Mouse (Mus musculus) liver, embryonic 11.5 days (tissue): ENCODE results near the gene Methig1. TPM values are rescaled to one million over a fixed set of nuclear protein-coding genes. Genes with fewer than 3 reads are reported as not detected.
A peak's percentile ranks its signal among the peaks of the same experiment; 100 is the strongest.

Experiments
- ATAC-seq: fragments of 200-750 bp; cut with Nextera tagmentation; replicated peaks from 2 replicates; pipeline ENCODE4 v1.8.0; 2017; ENCODE audit warnings: moderate number of reproducible peaks, mild to moderate bottlenecking, moderate TSS enrichment, moderate library complexity; ENCODE audit not compliant: low FRiP score
- DNase-seq: peaks from one replicate; pipeline ENCODE4 v3.0.0-alpha.2; 2017; ENCODE audit warnings: low spot score
- H3K27ac ChIP-seq: fragments of 300-500 bp; sonication (generic); 2 replicates; pipeline ENCODE4 v1.5.1; 2014; ENCODE audit warnings: mild to moderate bottlenecking, low read depth, low read length, control low read depth
- H3K27me3 ChIP-seq: fragments of 300-500 bp; sonication (generic); replicated peaks from 2 replicates; pipeline ENCODE4 v1.6.1; 2014; ENCODE audit warnings: low read length, mixed read lengths; ENCODE audit not compliant: control insufficient read depth, insufficient read depth
- H3K36me3 ChIP-seq: fragments of 300-500 bp; sonication (generic); 2 replicates; pipeline ENCODE4 v1.6.1; 2014; ENCODE audit warnings: mild to moderate bottlenecking, low read length, moderate library complexity, mixed read lengths; ENCODE audit not compliant: control insufficient read depth, insufficient read depth
- H3K4me1 ChIP-seq: fragments of 300-500 bp; sonication (generic); replicated peaks from 2 replicates; pipeline ENCODE4 v1.6.1; 2014; ENCODE audit warnings: low read length, mixed read lengths; ENCODE audit not compliant: control insufficient read depth, insufficient read depth
- H3K4me2 ChIP-seq: fragments of 300-500 bp; sonication (generic); 2 replicates; pipeline ENCODE4 v1.6.1; 2014; ENCODE audit warnings: mild to moderate bottlenecking, control low read depth, moderate library complexity
- H3K4me3 ChIP-seq: fragments of 300-500 bp; sonication (generic); 2 replicates; pipeline ENCODE4 v1.5.1; 2014; ENCODE audit warnings: low read depth, low read length, control low read depth
- H3K9ac ChIP-seq: fragments of 300-500 bp; sonication (generic); 2 replicates; pipeline ENCODE4 v1.6.1; 2014; ENCODE audit warnings: low read depth, low read length, control low read depth
- H3K9me3 ChIP-seq: fragments of 300-500 bp; sonication (generic); 2 replicates; pipeline ENCODE4 v1.6.1; 2016; ENCODE audit warnings: low read length, inconsistent platforms, mixed read lengths; ENCODE audit not compliant: control insufficient read depth
- WGBS: fragments of 180-500 bp; shearing (Covaris S2); extraction: QIAGEN DNeasy Blood & Tissue Kit; methylation state at CpG from one replicate; pipeline ENCODE4 v1.1.7; 2014; 5-methylcytosine and 5-hydroxymethylcytosine counted together
- polyA plus RNA-seq: library from polyadenylated mRNA; unstranded; fragments of >200 nt; fragmentation: Nextera tagmentation; extraction: Ambion mirVana; gene quantifications from 2 replicates; pipeline ENCODE4 v1.2.1, GENCODE M21; 2014

The Methig1 gene
- polyA plus RNA-seq, 1 experiment from 2014 or later = not detected

DNA sequence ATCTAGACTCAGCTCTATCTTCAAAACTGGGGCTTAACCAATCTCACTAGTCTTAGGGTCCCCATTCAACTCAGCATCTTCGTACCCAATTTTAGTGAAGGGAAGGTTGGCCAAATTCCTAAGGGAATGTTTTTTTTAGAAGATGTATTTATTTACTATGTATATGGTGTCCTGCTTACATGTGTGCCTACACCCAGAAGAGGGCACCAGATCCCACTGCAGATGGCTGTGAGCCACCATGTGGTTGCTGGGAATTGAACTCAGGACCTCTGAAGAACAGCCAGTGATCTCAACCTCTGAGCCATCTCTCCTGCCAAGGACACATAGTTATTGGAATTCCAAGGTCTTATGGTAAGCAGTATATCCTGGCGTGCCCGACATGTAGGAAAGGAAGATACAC lies 42.6 kb downstream of the Methig1 start:
- Histone ChIP-seq H3K27ac (no peak overlapping the region), H3K9ac (no peak overlapping the region), H3K4me1 (peaks cover 26% of the 10 kb centered on the region), H3K36me3 (peaks cover 66% of the 10 kb centered on the region), H3K27me3 (no peaks in the 10 kb centered on the region), H3K4me2 (no peak overlapping the region), H3K9me3 (no peaks in the 10 kb centered on the region), H3K4me3 (no peak overlapping the region)
- ATAC-seq (no peak), DNase-seq (no peak)
- 95% methylated on average over 3 of the region's 3 CpGs for WGBS

DNA sequence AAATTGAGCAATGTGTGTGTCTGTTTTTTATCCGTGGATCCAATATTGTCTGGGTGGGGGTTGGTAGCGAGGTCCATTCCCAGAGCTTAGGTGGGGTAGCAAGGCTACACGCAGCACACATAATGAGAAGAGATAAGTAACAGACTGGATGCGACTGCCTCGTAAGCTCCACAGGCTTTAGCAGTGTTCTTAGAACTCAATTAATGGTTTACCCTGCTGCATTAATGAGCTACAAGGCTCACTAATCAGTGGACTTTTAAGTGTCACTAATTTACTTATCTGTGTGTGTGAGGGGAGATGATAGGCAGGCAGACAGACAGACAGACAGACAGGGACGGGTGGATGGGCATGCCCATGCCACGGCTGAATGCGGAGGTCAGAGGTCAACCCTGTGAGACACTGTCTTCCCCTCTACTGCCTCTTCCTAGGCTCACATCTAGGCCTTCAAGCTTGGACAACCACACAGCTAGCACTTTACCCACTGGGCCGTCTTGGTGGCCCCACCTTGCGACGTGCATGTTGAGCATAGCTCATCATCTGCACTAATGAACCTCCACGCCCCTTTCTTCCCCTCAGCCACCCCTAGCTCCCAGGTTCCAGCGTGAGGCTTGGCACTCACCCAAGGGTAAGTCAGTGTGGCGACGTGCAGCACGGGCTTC lies 47.8 kb downstream of the Methig1 start:
- H3K4me3 ChIP-seq = no peak overlapping the region
- H3K4me2 ChIP-seq = no peak overlapping the region
- H3K9me3 ChIP-seq = no peaks in the 10 kb centered on the region
- H3K9ac ChIP-seq = no peak overlapping the region
- H3K27ac ChIP-seq = no peak overlapping the region
- no peaks in the 10 kb centered on the region for H3K27me3 ChIP-seq
- no peak for ATAC-seq
- peaks cover 84% of the 10 kb centered on the region for H3K36me3 ChIP-seq
- no peak for DNase-seq
- 84% methylated on average over 16 of the region's 16 CpGs for WGBS
- H3K4me1 ChIP-seq = peaks cover 9% of the 10 kb centered on the region

DNA sequence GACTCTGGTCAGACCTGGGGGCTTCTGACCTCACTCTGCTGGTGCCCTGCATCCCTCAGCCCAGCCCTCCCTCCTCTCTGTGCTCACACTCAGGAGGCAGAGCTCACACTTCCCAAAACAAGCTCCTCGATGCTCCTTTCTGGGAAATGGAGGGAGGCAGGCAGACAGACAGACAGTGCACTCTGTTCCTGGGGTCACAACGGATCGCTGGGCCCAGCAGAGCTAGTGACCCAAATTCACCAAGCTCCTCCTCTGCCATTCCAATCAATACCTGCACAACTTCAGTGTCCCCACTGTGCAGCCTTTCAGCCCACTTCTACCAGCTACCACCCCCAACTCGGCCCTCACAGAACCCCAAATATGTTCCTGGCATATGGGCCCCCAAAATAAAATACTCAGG lies 48.9 kb downstream of the Methig1 start:
- WGBS = 97% methylated on average over 4 of the region's 4 CpGs
- peaks cover 76% of the 10 kb centered on the region for H3K36me3 ChIP-seq
- no peak overlapping the region for H3K4me3 ChIP-seq
- ATAC-seq (no peak), DNase-seq (no peak)
- H3K9me3 ChIP-seq = no peaks in the 10 kb centered on the region
- no peak overlapping the region for H3K27ac ChIP-seq
- H3K4me1 ChIP-seq = peaks cover 13% of the 10 kb centered on the region
- H3K9ac ChIP-seq = no peak overlapping the region
- no peaks in the 10 kb centered on the region for H3K27me3 ChIP-seq
- H3K4me2 ChIP-seq = no peak overlapping the region

DNA sequence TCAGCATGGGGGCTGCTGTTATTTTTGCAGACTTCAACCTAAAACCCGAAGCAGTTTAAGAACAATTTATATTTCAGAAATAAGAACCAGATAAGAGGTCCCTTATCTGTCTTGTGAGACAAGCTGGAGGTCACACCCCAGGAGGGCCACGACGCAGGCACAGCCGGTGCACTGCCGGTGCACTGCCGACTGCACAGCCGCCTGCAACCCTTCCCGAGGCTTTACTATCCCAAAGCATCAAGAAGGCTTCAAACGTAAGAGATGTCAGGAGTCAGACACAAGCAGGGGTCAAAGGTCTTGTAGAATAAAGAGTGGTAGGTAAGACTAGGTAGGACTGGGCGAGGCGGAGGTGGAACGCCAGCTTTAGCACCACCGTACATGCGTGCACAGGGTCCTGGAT lies 49.4 kb downstream of the Methig1 start:
- no peak overlapping the region for H3K9ac ChIP-seq
- H3K4me1 ChIP-seq = peaks cover 13% of the 10 kb centered on the region
- no peaks in the 10 kb centered on the region for H3K9me3 ChIP-seq
- no peak overlapping the region for H3K4me3 ChIP-seq
- no peak overlapping the region for H3K27ac ChIP-seq
- WGBS = 84% methylated on average over 14 of the region's 14 CpGs
- H3K27me3 ChIP-seq = no peaks in the 10 kb centered on the region
- DNase-seq = no peak
- peaks cover 72% of the 10 kb centered on the region for H3K36me3 ChIP-seq
- no peak overlapping the region for H3K4me2 ChIP-seq
- ATAC-seq = no peak

DNA sequence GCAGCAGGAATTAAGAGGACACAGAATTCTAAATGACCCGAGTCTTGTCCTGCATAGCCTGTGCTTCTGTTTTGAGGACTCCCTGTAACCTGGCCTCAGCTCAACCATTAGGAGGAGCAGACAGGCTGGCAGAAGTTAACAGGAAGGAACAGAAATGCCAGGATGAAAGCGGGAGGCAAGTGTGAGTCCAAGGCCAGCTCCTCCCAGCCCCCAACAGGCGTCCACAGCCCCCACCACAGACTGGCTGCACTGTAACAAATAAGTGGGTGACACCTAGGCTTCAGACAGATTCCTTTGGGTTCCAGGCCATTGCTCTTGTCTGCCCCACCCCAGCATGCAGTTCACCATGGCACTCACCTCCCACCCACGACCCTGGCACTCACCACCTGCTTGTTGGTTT lies 49.8 kb downstream of the Methig1 start:
- no peak for DNase-seq
- peaks cover 13% of the 10 kb centered on the region for H3K4me1 ChIP-seq
- no peaks in the 10 kb centered on the region for H3K27me3 ChIP-seq
- H3K36me3 ChIP-seq = peaks cover 68% of the 10 kb centered on the region
- H3K27ac ChIP-seq = no peak overlapping the region
- H3K9ac ChIP-seq = no peak overlapping the region
- no peaks in the 10 kb centered on the region for H3K9me3 ChIP-seq
- no peak overlapping the region for H3K4me3 ChIP-seq
- no peak for ATAC-seq
- no peak overlapping the region for H3K4me2 ChIP-seq
- 74% methylated on average over 4 of the region's 4 CpGs for WGBS

DNA sequence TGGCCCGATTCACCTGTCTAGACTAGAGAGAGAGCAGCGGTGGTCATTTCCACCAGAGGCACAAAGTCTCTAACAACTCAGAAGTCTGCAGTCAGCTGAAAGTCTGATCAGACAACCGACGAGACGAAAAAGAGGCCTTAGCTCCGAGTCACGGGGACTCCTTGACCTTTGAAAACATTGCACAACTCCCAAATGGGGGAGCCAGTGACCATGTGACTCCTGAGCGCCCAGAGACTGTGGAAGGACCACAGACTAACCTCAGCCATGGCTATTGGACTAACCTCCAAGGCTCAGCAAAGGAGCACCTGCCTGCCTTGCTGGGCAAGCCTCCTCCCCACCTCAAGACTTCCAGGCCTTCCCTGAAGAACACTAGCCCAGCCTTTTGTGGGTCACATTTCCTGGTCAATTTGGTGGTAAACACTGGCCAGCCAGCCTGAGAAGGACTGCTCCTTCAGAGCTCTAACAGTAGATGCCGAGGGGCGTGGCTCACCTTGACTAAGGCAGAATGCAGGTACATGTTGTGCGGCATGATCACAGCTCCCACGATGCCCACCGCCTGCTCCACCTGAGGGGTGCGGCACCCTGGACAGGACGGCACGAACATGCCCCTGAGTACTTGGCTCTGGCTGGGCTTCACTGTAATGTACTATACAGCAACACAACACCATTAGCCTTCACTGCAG lies 50.5 kb downstream of the Methig1 start:
- WGBS = 90% methylated on average over 16 of the region's 16 CpGs
- H3K4me2 ChIP-seq = no peak overlapping the region
- H3K4me3 ChIP-seq = no peak overlapping the region
- H3K36me3 ChIP-seq = peaks cover 63% of the 10 kb centered on the region
- H3K9ac ChIP-seq = no peak overlapping the region
- H3K27me3 ChIP-seq = no peaks in the 10 kb centered on the region
- no peak overlapping the region for H3K27ac ChIP-seq
- peaks cover 13% of the 10 kb centered on the region for H3K4me1 ChIP-seq
- H3K9me3 ChIP-seq = no peaks in the 10 kb centered on the region
- ATAC-seq (no peak), DNase-seq (no peak)

DNA sequence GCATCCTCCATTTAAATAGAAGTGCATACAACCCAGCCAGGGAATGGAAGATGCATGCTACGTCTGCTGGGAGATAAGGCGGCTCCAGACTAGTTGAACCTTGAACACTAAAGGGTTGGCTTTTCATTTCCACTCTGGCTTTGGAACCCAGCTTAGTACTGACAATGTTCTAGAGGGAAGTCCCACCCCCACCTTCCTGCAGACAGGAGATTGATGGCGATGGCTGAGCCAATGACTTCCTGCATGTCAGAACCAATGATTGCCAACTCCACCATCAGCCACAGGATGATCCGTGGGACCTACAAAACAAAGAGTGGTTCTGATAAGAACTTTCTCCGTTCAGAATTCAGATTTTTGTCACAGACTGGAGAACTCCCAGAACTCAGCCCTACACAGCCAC lies 53.1 kb downstream of the Methig1 start:
- WGBS = 50% methylated on average over 5 of the region's 5 CpGs
- H3K27ac ChIP-seq = no peak overlapping the region; the same call in 1 of the 2 replicates

DNA sequence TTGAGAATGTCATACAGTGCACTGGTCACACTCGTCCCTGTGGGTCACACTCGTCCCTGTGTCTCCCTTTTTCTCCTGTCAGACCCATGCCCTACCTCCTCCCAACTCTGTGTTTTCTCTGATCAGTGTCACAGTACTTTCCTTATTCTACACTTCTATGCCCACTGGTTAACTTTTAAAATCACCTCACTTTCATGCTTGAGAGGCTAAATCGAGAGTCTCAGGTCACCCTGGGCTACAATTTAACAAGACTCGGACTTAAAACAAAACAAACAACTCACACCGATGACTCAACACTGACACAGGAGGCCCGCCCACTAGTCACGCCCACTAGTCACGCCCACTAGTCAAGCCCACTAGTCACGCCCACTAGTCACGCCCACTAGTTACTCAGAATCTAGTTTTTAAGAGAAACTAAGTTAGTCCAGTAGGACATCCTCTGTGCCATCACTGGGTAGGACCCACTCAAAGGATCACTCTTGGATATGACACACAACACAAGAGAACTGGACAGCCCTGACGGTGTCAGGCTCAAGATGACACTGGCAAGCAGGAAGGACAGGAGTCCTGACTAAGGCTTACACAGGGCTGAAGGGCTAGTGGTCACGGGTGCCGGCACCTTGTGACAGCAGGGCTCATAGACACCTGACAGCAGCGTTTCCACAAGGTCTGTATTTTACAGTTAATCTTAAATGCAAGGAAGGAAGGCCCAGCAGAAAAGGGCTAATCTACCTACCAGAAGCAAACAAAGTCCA lies 58.1 kb downstream of the Methig1 start:
- no peak overlapping the region for H3K4me3 ChIP-seq
- WGBS = 51% methylated on average over 14 of the region's 14 CpGs
- peaks cover 13% of the 10 kb centered on the region for H3K36me3 ChIP-seq
- H3K4me2 ChIP-seq = peak overlapping the region; percentile 46
- no peaks in the 10 kb centered on the region for H3K9me3 ChIP-seq
- peaks cover 28% of the 10 kb centered on the region for H3K4me1 ChIP-seq
- no peaks in the 10 kb centered on the region for H3K27me3 ChIP-seq
- H3K9ac ChIP-seq = no peak overlapping the region
- H3K27ac ChIP-seq = peak overlapping the region; percentile 39; the same call in 1 of the 2 replicates
- DNase-seq = no peak
- ATAC-seq = peak; percentile 76

More for the DNA sequence above, 53.1 kb downstream of the Methig1 start:
- Histone ChIP-seq H3K4me3 (no peak overlapping the region), H3K27me3 (no peaks in the 10 kb centered on the region), H3K36me3 (peaks cover 49% of the 10 kb centered on the region), H3K4me1 (peaks cover 18% of the 10 kb centered on the region), H3K9ac (no peak overlapping the region), H3K9me3 (no peaks in the 10 kb centered on the region), H3K4me2 (no peak overlapping the region)
- DNase-seq (no peak), ATAC-seq (no peak)
